Mouse (Mus musculus): ENCODE data around the gene Mnat1. TPM values are rescaled to one million over a fixed set of nuclear protein-coding genes. Genes with fewer than 3 reads are reported as not detected.

The Mnat1 gene
- polyA plus RNA-seq, 1 experiment from 2014 or later: 30.7 TPM

DNA sequence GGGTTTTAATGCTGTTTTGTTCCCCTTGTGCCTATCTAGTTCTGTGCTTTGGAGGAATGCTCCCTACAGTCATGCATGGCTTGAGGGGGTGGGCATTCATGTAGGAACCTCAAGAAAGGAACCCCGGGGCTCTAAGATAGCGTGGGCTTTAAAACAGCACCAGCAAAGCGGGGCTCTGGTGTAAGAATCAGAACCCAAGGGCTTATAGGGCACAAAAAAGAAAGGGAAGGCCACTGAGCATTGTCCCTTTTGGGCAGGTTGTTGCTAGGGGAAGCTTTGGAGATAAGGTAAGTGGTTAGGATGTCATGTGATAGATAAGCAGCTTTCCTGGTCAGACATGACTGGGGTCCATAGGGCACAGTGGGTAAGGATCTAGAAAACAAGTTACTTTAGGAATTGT is 165.1 kb downstream of the Mnat1 start:
- Histone ChIP-seq H3K4me2 (no peak overlapping the region), H3K27ac (no peak overlapping the region), H3K4me1 (peaks cover 13% of the 10 kb centered on the region), H3K9me3 (no peaks in the 10 kb centered on the region), H3K9ac (no peak overlapping the region), H3K36me3 (peaks cover 8% of the 10 kb centered on the region; the same call in 1 of the 2 replicates), H3K4me3 (no peak overlapping the region), H3K27me3 (no peaks in the 10 kb centered on the region)
- 95% methylated on average over 3 of the region's 3 CpGs for WGBS
- no peak for ATAC-seq (ENCODE audit: insufficient number of reproducible peaks, low FRiP score, low TSS enrichment, low read depth)

DNA sequence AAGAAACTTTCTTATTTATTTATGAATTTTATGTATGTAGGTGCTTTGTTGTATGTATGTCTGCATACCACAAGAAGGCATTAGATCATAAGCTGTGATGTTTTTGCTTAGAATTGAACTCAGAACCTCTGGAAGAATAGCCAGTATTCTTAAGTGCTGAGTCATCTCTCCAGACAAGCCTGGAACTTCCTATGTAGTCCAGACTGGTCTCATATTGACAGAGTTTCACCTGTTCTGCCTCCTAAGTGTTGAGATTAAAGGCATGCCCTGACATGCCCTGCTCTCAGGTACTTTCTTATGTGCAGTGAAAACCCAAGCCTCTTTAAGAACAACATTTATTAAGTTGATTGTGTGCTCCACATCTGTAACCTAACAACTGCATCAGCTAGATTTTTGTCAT is 171.4 kb downstream of the Mnat1 start:
- Histone ChIP-seq H3K9me3 (no peaks in the 10 kb centered on the region), H3K9ac (no peak overlapping the region), H3K27me3 (no peaks in the 10 kb centered on the region), H3K4me3 (no peak overlapping the region), H3K36me3 (peaks cover 10% of the 10 kb centered on the region), H3K4me1 (no peaks in the 10 kb centered on the region), H3K4me2 (no peak overlapping the region), H3K27ac (no peak overlapping the region)
- ATAC-seq (ENCODE audit: insufficient number of reproducible peaks, low FRiP score, low TSS enrichment, low read depth): no peak

DNA sequence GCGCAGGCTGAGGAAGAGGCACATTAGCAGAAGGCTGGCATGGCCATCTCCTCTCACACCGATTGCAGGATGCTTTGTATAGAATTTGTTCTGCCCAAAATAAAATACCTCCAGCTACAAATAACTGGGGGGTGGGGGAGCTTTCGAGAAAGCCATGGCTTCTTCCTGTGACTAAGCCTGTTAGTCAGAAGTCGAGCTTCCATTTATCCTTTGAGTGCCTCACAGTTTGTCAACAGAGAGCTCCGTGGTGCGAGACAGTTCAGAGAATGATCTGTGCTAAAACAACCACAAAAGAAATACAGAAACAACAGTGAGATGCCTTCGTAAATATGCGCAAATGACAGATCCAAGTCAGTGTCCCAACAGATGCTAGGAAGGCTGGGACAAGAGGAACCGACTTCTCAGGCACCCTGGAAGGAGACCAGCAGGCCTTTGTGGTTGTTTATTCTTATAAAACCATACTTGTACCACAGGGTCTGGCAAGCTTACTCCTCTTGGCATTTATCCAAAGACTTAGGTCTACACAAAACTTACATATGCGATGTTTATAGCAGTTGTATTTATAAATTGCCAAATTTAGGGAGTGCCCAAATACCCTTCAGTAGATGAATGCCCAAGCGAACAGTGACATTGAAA is 172.1 kb downstream of the Mnat1 start:
- H3K36me3 ChIP-seq: peaks cover 10% of the 10 kb centered on the region
- H3K27me3 ChIP-seq: no peaks in the 10 kb centered on the region
- 69% methylated on average over 11 of the region's 11 CpGs for WGBS
- H3K9ac ChIP-seq: no peak overlapping the region
- no peaks in the 10 kb centered on the region for H3K9me3 ChIP-seq
- H3K27ac ChIP-seq: no peak overlapping the region
- no peaks in the 10 kb centered on the region for H3K4me1 ChIP-seq
- H3K4me3 ChIP-seq: no peak overlapping the region
- H3K4me2 ChIP-seq: no peak overlapping the region
- ATAC-seq (ENCODE audit: insufficient number of reproducible peaks, low FRiP score, low TSS enrichment, low read depth): no peak

DNA sequence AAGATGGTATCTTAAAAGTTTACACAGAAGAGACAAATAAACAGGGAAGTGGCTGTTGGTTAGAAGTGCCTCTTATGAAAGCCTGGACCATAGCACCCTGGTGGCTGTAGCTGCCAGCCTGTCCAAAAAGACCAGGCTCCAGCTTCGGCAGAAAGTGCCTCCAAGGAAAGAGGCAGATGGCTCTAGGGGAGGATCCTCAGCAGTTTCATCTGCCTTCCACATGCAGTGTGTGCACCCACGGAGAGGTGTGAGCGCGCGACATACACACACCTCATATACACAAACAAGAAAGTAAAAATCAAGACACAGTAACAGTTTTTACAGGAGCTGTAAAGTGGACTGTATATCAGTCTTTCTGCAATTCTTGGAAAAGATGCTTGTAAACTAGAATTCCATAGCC is 175.1 kb downstream of the Mnat1 start:
- no peaks in the 10 kb centered on the region for H3K27me3 ChIP-seq
- no peak overlapping the region for H3K27ac ChIP-seq
- WGBS: 76% methylated on average over 5 of the region's 5 CpGs
- no peaks in the 10 kb centered on the region for H3K9me3 ChIP-seq
- ATAC-seq (ENCODE audit: insufficient number of reproducible peaks, low FRiP score, low TSS enrichment, low read depth): no peak
- no peaks in the 10 kb centered on the region for H3K4me1 ChIP-seq
- H3K4me3 ChIP-seq: no peak overlapping the region
- H3K36me3 ChIP-seq: peaks cover 9% of the 10 kb centered on the region
- no peak overlapping the region for H3K4me2 ChIP-seq
- H3K9ac ChIP-seq: no peak overlapping the region

DNA sequence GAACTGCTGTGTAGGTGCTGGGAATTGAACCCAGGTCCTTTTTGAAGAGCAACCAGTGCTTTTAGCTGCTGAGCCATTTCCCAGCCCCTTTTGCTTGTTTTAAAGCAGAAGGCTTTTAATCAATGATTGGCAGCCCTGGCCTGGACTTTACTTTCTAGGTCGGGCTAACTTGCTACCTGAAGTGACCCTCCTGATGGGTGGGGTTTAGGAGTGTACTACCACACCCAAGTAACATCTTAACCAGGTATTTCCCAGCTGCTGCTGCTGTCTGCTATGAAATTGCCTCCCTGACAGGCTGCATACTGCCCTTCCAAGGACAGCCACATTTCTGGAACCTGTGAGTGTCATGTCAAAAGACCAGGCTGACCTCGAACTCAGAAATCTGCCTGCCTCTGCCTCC is 177.0 kb downstream of the Mnat1 start:
- 92% methylated on average over 2 of the region's 2 CpGs for WGBS
- ATAC-seq (ENCODE audit: insufficient number of reproducible peaks, low FRiP score, low TSS enrichment, low read depth): no peak
- no peak overlapping the region for H3K4me2 ChIP-seq
- no peak overlapping the region for H3K4me3 ChIP-seq
- no peaks in the 10 kb centered on the region for H3K4me1 ChIP-seq
- no peaks in the 10 kb centered on the region for H3K27me3 ChIP-seq
- no peak overlapping the region for H3K9ac ChIP-seq
- H3K9me3 ChIP-seq: no peaks in the 10 kb centered on the region
- H3K36me3 ChIP-seq: no peaks in the 10 kb centered on the region
- H3K27ac ChIP-seq: no peak overlapping the region

DNA sequence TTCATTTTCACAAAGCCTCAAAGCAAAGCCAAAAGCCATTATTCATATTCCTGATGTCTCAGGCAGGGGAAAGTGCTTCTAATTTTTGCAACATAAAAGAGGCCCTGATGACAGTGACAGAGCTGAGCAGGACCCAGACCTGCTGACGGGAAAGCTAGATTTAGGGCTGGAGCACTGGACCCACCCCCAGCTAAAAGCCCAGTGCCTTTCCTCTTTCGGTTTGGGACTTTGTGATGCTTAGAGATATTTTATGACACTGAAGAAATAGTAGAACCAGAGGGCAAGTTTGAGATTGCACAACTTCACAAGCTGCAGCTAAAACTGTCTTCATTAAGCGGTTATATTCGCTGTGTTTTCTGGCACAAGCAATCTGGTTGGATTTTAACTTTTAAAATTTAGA is 181.1 kb downstream of the Mnat1 start:
- Histone ChIP-seq H3K4me3 (no peak overlapping the region), H3K4me1 (no peaks in the 10 kb centered on the region), H3K9ac (no peak overlapping the region), H3K4me2 (no peak overlapping the region), H3K27ac (no peak overlapping the region), H3K36me3 (no peaks in the 10 kb centered on the region), H3K27me3 (no peaks in the 10 kb centered on the region), H3K9me3 (no peaks in the 10 kb centered on the region)
- no peak for ATAC-seq (ENCODE audit: insufficient number of reproducible peaks, low FRiP score, low TSS enrichment, low read depth)
- WGBS: 71% methylated on average over 4 of the region's 4 CpGs

DNA sequence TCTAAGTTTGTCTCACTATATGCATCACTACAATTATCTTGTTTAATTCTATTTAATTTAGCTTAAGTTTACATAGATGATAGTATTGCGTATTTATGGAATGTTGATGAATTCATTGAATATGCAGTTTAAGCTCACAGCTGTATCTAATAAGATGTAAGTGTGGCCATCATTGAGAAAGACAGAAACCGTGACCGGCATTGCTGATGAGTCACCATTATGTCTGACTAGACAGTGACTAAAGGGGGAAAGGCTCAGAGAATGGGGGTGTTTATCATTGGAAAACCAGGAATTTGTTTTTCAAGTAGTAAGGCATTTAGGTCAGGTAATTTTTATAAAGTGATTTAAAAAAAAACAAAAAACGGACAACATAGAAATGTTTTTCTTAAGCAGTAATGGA is 184.2 kb downstream of the Mnat1 start:
- no peak for ATAC-seq (ENCODE audit: insufficient number of reproducible peaks, low FRiP score, low TSS enrichment, low read depth)
- 85% methylated on average over 4 of the region's 4 CpGs for WGBS
- no peaks in the 10 kb centered on the region for H3K4me1 ChIP-seq
- no peak overlapping the region for H3K9ac ChIP-seq
- H3K27ac ChIP-seq: no peak overlapping the region
- no peaks in the 10 kb centered on the region for H3K27me3 ChIP-seq
- H3K36me3 ChIP-seq: no peaks in the 10 kb centered on the region
- H3K9me3 ChIP-seq: no peaks in the 10 kb centered on the region
- no peak overlapping the region for H3K4me2 ChIP-seq
- H3K4me3 ChIP-seq: no peak overlapping the region

DNA sequence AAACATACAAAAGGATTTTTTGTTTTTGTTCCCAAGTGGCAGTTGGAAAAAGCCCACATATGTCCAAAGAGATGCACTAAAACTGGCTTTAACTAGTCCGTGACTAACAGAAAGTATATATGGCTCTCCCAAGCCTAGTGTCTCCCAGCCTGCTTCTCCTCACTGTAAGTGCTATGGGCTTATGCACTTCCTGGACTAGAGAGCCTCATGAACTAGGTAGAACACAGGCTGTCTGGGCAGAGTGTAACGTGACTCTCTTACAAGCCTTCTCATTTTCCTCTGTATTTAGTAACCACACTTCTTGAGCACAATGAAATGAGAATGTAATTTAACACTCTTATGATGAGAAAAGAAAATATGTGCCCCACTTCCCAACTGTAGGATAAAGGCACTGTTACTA is 185.2 kb downstream of the Mnat1 start:
- Histone ChIP-seq H3K9ac (no peak overlapping the region), H3K36me3 (no peaks in the 10 kb centered on the region), H3K27ac (no peak overlapping the region), H3K27me3 (no peaks in the 10 kb centered on the region), H3K9me3 (no peaks in the 10 kb centered on the region), H3K4me3 (no peak overlapping the region), H3K4me1 (no peaks in the 10 kb centered on the region), H3K4me2 (no peak overlapping the region)
- ATAC-seq (ENCODE audit: insufficient number of reproducible peaks, low FRiP score, low TSS enrichment, low read depth): no peak
- 68% methylated on average over 2 of the region's 2 CpGs for WGBS

DNA sequence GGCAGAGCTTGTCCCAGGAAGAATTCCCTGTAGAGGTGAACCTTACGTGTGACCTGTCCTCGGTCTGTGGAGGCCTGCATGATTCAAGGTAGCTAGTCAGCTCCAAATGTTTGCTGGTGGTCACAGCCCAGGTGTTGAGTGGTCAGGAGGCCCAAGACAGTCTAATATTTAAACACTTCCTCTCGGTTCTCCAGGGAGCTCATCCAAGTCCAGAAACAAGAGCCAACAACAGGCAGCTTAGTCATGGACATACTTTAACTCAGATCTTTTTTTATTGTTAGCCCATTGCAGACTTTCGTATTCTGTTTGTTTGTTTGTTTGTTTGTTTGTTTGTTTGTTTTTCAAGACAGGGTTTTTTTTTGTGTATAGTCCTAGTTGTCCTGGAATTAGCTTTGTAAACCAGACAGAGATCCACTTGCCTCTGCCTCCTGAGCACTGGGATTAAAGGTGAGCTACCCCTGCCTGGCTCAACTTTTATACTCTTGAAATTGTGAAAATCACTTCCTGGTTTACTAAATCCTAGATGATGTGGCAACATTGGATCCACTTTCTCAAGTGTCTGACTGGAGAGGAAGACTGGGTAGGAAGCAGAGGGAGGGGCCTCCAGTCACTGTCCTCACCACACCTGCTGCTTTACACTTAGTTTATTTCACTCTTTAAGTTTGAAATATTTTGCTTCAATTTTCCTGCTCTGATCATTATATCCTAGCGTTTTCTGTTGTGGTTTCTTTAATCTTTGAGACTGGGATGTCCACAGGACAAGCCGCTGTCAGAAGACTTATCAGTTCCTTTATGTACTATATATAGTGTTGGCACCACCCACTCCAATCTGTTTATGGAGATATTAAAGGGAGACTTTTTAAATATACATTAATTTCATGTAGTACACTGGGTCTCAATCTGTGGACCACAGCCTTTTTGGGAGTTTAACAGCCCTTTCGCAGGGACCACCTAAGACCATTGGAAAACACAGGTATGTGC is 194.5 kb downstream of the Mnat1 start:
- no peak overlapping the region for H3K4me2 ChIP-seq
- no peak for ATAC-seq (ENCODE audit: insufficient number of reproducible peaks, low FRiP score, low TSS enrichment, low read depth)
- H3K4me1 ChIP-seq: no peaks in the 10 kb centered on the region
- no peak overlapping the region for H3K4me3 ChIP-seq
- H3K9me3 ChIP-seq: no peaks in the 10 kb centered on the region
- no peak overlapping the region for H3K9ac ChIP-seq
- H3K27me3 ChIP-seq: no peaks in the 10 kb centered on the region
- H3K27ac ChIP-seq: no peak overlapping the region
- peaks cover 8% of the 10 kb centered on the region; the same call in 1 of the 2 replicates for H3K36me3 ChIP-seq
- 89% methylated on average over 7 of the region's 7 CpGs for WGBS

Other genes with a start within 250 kb of the Mnat1 start
- gene Six6, start 183.8 kb upstream of the Mnat1 start, polyA plus RNA-seq (2015; fragmentation: Nextera tagmentation; extraction: Ambion mirVana): not detected in 2 replicates
- gene 4930447C04Rik, start 182.9 kb upstream of the Mnat1 start, polyA plus RNA-seq (2015; fragmentation: Nextera tagmentation; extraction: Ambion mirVana): 2.4 and 3.9 TPM in 2 replicates
- 28.2 and 34.3 TPM in 2 replicates for gene Six1, start 69.8 kb upstream of the Mnat1 start, polyA plus RNA-seq (2015; fragmentation: Nextera tagmentation; extraction: Ambion mirVana)
- 3.7 and 4.3 TPM in 2 replicates for gene Six4, start 10.3 kb upstream of the Mnat1 start, polyA plus RNA-seq (2015; fragmentation: Nextera tagmentation; extraction: Ambion mirVana)
- gene Trmt5, start 163.0 kb downstream of the Mnat1 start, polyA plus RNA-seq (2015; fragmentation: Nextera tagmentation; extraction: Ambion mirVana): 15.7 and 15.8 TPM in 2 replicates
- gene Slc38a6, start 163.1 kb downstream of the Mnat1 start, polyA plus RNA-seq (2015; fragmentation: Nextera tagmentation; extraction: Ambion mirVana): 9.2 and 11.9 TPM in 2 replicates